Mouse (Mus musculus): ENCODE results near the gene Runx2.

GRCm38 (mm10) chr17:44524146-44524545 is 290.5 kb downstream of the Runx2 start:
- TF ChIP-seq CTCF (IDR thresholded peaks at IDR 0.05; ENCODE audit: extremely low read depth, insufficient read depth, low read length) (no peak), POLR2A (IDR thresholded peaks at IDR 0.05; ENCODE audit: extremely low read depth, insufficient read depth, low read length) (no peak)
